Mouse (Mus musculus) bone marrow macrophage, adult 2 months (primary cell): ENCODE data around the gene Emx1. TPM values are rescaled to one million over a fixed set of nuclear protein-coding genes. Genes with fewer than 3 reads are reported as not detected.

Experiments used
- H3K27ac ChIP-seq: 2 replicates; pipeline ENCODE4 v1.5.1; 2012; ENCODE audit warnings: low read depth, low read length; ENCODE audit not compliant: insufficient read depth
- H3K4me1 ChIP-seq: 2 replicates; pipeline ENCODE4 v1.6.1; 2012; ENCODE audit warnings: low read length; ENCODE audit not compliant: control insufficient read depth, insufficient read depth
- H3K4me3 ChIP-seq: 2 replicates; pipeline ENCODE4 v1.5.1; 2012; ENCODE audit warnings: mild to moderate bottlenecking, low read length, moderate library complexity; ENCODE audit not compliant: insufficient read depth
- CTCF ChIP-seq: IDR thresholded peaks from 2 replicates; pipeline ENCODE4 v1.5.1; 2012; ENCODE audit warnings: low read depth, mild to moderate bottlenecking, low read length, moderate library complexity
- POLR2A ChIP-seq: IDR thresholded peaks from 2 replicates; pipeline ENCODE4 v1.6.1; 2012; ENCODE audit warnings: mild to moderate bottlenecking, low read depth, low read length, borderline replicate concordance
- polyA plus RNA-seq: library from polyadenylated mRNA; stranded (reverse); fragments of >200 nt; gene quantifications from 2 replicates; pipeline ENCODE4 v1.2.4, GENCODE M21; 2012; ENCODE audit not compliant: missing spikeins, insufficient read depth, insufficient read length

Emx1 gene
- polyA plus RNA-seq, 1 experiment: not detected

GRCm38 (mm10) chr6:85189911-85190591, 2.8 kb downstream of the Emx1 start:
- TF ChIP-seq CTCF (no peak), POLR2A (no peak)
- H3K4me1 ChIP-seq: no peaks in the 10 kb centered on the region
- H3K4me3 ChIP-seq: peak overlapping the region; percentile 31
- H3K27ac ChIP-seq: no peak overlapping the region

DNA sequence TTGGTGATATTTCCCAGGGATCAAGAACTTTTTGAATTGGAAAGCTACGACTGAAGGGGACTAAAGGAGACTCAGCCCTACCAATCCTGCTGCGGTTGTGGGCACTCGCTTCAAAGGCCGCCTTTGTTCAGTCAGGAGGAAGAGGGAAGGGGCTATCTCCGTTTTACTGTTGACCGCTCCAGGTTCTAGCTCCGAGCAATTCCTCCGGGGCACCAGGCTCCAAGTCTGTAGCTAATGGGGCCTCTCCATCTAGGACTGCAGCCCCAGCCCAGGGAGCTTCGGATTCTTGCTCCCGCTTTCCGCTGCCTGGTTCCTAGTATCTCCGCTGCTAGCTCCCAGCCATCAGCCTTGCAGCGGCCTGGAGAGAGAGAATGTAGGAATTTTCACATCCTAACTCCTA, 3.4 kb downstream of the Emx1 start:
- no peak for TF ChIP-seq CTCF
- Histone ChIP-seq H3K4me1 (no peaks in the 10 kb centered on the region), H3K4me3 (peak overlapping the region; percentile 31; the same call in 1 of the 2 replicates), H3K27ac (no peak overlapping the region)

DNA sequence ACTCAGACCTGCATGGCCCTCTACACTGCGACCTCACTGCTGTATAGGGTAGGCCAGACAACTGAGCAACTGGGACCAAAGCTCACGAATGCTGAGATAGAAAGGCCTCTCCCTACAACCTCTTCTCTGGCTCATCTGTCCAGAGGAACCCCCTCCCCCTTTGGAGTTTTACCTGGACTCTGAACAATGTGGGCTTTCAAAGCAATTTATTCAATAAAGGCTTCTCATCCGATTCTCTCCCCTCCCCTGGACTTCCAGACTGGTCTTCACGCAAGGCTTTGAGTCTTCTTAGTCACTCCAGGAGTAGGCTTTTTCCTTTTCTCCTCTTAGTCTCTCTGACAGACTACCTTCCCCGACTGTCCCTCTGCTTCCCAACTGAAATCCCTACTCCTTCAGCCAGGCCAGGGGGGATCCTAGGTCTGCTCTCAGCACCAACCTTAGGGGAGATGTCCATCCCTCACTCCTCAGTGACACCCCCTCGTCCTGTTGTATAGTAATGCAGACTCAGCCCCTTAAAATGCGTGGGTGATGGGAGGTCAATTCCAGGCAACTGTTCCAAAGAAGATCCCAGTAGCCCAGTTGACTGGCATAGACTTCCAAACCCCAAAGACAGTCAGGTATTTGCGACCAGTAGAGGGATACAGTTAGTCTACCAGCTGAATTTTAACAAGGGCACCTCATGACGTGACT, 4.7 kb downstream of the Emx1 start:
- Histone ChIP-seq H3K4me1 (no peaks in the 10 kb centered on the region), H3K27ac (no peak overlapping the region), H3K4me3 (no peak overlapping the region)
- TF ChIP-seq CTCF (no peak), POLR2A (no peak)

- TF ChIP-seq CTCF (no peak), POLR2A (no peak)
- H3K27ac ChIP-seq: no peak overlapping the region
These were observed 6.4 kb downstream of the Emx1 start for GRCm38 (mm10) chr6:85193381-85194318.

GRCm38 (mm10) chr6:85197951-85198350, 10.7 kb downstream of the Emx1 start:
- no peak for TF ChIP-seq CTCF
- TF ChIP-seq POLR2A: no peak
- Histone ChIP-seq H3K4me3 (no peak overlapping the region), H3K4me1 (no peaks in the 10 kb centered on the region), H3K27ac (no peak overlapping the region)

More at GRCm38 (mm10) chr6:85193381-85194318, 6.4 kb downstream of the Emx1 start:
- no peak overlapping the region for H3K4me3 ChIP-seq
- no peaks in the 10 kb centered on the region for H3K4me1 ChIP-seq

DNA sequence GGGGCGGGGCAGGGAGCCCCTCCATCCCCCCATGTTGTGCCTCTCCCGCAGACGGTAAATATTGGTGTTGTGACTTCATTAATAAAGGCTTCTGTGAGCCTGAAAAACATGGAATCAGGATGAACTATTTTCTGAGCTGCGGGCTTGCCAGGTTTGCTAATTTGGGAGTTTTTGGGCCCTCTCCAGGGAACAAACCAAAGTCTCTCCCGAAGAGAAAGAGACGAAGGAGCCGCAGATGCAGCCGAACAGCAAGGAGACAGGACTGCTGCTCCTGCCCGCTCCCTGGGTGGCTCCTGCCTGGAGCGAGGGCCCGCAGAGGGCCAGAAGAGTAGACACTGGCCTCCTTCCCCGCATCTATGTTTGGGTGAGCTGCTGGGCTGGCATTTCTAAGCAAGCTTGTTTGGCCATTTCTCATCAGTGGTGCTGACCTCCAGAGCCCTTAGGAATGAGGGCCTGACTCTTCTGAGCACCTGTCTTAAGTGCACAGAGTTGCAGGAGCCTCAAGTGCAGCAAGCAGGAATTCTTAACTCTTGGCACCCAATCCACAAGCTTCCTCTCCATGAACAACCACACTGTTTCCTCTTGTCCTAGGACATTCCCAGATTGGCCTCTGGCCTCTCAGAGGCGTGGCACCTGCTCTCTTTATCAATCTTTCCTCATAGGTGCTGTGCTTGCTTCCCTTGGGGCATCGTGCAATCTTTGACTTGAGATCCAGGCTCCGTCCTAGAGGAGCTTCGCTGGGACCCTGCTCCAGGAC, 19.1 kb downstream of the Emx1 start:
- no peak for TF ChIP-seq POLR2A
- TF ChIP-seq CTCF: no peak
- Histone ChIP-seq H3K4me1 (no peaks in the 10 kb centered on the region; the same call in 1 of the 2 replicates), H3K27ac (no peak overlapping the region), H3K4me3 (no peak overlapping the region)

- Histone ChIP-seq H3K4me3 (no peak overlapping the region), H3K27ac (no peak overlapping the region), H3K4me1 (no peaks in the 10 kb centered on the region; the same call in 1 of the 2 replicates)
- TF ChIP-seq POLR2A (no peak), CTCF (no peak)
These were observed 19.7 kb downstream of the Emx1 start for GRCm38 (mm10) chr6:85206939-85207285.

DNA sequence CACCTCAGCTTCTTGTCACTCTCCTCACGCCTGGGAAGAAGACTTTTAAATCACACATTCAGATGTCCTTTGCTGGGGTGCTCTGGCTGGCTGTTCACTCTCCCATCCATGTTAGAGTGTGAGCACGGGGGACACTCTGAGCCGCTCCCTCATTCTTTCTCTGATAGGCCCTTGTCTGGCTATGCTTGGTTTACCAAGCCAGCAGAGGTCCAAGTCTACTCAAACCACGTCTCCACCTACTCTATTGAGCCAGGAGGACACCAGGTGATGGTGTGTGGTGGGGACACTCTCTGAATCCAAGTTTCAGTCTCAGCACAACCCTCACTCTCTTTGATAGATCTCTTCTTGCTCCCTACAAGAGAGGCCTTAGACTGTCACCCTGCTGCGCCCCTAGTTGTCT, 20.1 kb downstream of the Emx1 start:
- no peaks in the 10 kb centered on the region; the same call in 1 of the 2 replicates for H3K4me1 ChIP-seq
- no peak for TF ChIP-seq CTCF
- no peak for TF ChIP-seq POLR2A
- H3K4me3 ChIP-seq: no peak overlapping the region
- H3K27ac ChIP-seq: no peak overlapping the region

GRCm38 (mm10) chr6:85209226-85209967, 22.2 kb downstream of the Emx1 start:
- TF ChIP-seq POLR2A (no peak), CTCF (no peak)
- Histone ChIP-seq H3K4me3 (no peak overlapping the region), H3K4me1 (no peaks in the 10 kb centered on the region; the same call in 1 of the 2 replicates), H3K27ac (no peak overlapping the region)
